Mouse (Mus musculus) stomach, postnatal 0 days (tissue): Measurements from ENCODE around the gene Dgkq.

Experiments
- CTCF ChIP-seq: IDR thresholded peaks from 2 replicates; pipeline ENCODE4 v1.5.1; 2016; ENCODE audit warnings: antibody characterized with exemption, low read depth, mild to moderate bottlenecking, moderate library complexity
- EP300 ChIP-seq: optimal IDR thresholded peaks from 2 replicates; pipeline ENCODE3; 2016; ENCODE audit warnings: antibody characterized with exemption

DNA sequence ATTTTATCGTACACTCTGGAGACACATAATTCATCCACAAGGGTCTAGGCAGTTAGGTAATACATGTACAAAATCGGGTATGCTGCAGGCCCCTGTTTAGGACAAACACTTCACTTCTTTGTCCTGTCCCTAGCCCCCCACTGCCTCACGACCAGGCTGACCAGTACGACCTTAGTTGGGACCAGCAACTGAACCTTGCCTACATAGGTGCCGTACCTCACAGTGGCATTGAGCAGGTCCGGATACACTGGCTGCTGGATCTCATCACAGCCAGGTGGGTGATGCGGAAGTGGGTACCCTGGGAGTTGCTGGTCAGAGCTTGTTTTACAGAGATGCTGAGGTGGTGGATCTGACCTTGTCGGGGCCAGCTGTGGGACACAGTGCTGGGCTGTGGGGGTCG is 514 bp upstream of the Dgkq start:
- no peak for TF ChIP-seq CTCF
- no peak for TF ChIP-seq EP300
